Mouse (Mus musculus): ENCODE measurements at regions not wholly inside any gene's neighbourhood (a gene's known extent, or its start where the extent isn't known, plus 50 kb on each side); places are given as distances from the start of the nearest gene placed in this dataset.

DNA sequence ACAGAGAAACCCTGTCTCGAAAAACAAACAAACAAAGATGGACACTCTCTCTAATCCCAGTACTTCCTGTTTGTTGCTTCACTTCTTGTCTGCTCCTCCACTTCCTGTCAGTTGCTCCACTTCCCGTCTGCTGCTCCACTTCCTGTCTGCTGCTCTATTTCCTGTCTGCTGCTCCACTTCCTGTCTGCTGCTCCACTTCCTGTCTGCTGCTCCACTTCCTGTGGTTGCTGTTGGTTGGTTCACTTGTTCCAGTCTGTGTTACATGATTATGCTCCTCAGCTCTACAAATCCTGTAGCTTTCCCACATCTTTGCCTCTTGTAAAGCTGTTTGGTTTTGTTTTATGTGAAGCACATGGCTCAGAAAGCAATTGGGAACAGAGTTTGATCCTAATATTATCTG lies 65.4 kb upstream of the Lrig3 start:
- TF ChIP-seq CTCF (IDR thresholded peaks at IDR 0.05; ENCODE audit: low read depth), result no peak
- no peak for TF ChIP-seq EP300 (IDR thresholded peaks at IDR 0.05; ENCODE audit: low read depth)

Data from heart, postnatal 0 days (tissue).